Mouse (Mus musculus): ENCODE measurements around the gene Ptov1. TPM values are rescaled to one million over a fixed set of nuclear protein-coding genes. Genes with fewer than 3 reads are reported as not detected.
A peak's percentile ranks its signal among the peaks of the same experiment; 100 is the strongest.

Ptov1 gene
- total RNA-seq, 2 experiments from 2014 or later: 32.1 to 67.0 TPM

GRCm38 (mm10) chr7:44860576-44861428, 8.8 kb downstream of the Ptov1 start:
- ATAC-seq (replicated peaks; ENCODE audit: poor library complexity, severe bottlenecking): peak; percentile 23; the same call in 1 of the 2 replicates

GRCm38 (mm10) chr7:44859896-44860295, 9.7 kb downstream of the Ptov1 start:
- no peak for ATAC-seq (replicated peaks; ENCODE audit: poor library complexity, severe bottlenecking)

GRCm38 (mm10) chr7:44857905-44858304, 11.7 kb downstream of the Ptov1 start:
- ATAC-seq (replicated peaks; ENCODE audit: poor library complexity, severe bottlenecking): peak; percentile 52

DNA sequence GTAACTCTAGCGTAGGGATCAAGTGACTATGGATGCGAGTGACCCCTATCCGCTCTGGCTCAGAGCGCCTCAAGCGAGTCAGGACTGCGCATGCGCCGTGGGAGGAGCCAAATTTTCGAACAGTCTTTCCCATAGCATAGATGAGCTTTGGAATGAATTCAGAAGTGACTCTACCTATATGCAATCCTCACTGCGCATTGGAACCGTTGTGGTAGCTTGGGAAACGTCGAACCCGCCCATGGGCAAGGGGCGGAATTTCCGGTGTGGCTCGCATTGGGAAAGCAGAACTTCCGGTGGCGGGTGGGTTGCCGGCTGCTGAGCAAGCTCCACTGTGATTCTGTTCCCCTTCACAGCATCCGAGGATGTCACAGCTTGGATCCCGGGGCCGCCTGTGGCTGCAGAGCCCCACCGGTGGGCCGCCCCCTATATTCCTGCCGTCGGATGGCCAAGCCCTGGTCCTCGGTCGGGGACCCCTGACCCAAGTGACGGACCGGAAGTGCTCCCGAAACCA, 12.5 kb downstream of the Ptov1 start, which contains the start of gene Pnkp:
Gene Pnkp, plus strand, starts transcription at position 98 of the 511 bp plus-strand sequence.
- peak; percentile 62 for ATAC-seq (replicated peaks; ENCODE audit: poor library complexity, severe bottlenecking)

DNA sequence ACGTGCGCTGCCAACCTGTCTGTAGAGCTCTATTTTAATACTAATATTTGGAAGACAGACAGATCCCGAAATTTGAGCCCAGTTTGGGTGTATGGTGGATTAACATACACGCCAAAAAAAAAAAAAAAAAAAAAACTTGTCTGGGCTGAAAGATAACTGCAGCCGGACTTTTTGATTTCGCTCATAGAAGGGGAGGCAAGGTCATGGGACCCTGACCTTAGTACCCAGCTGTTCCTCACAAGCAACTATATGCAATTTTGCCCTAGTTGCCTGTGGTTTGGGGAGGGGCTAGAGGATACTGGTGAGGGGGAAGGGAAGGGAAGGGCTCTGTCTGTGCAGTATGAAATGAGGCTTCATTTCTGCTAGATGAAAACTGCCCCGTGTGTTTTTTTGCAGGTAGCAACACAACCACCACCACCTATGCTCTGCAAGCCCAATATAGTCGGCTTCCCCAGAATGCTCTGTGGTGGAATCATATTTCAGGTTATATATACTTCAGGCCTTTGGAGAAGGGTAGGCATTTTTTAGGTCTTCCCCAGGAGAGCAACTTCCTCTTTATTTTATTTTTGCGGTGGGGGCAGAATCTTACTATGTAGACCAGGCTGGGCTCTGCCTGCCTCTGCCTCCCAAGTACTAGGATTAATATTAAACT, 13.2 kb downstream of the Ptov1 start:
- peak; percentile 13; the same call in 1 of the 2 replicates for ATAC-seq (replicated peaks; ENCODE audit: poor library complexity, severe bottlenecking)

DNA sequence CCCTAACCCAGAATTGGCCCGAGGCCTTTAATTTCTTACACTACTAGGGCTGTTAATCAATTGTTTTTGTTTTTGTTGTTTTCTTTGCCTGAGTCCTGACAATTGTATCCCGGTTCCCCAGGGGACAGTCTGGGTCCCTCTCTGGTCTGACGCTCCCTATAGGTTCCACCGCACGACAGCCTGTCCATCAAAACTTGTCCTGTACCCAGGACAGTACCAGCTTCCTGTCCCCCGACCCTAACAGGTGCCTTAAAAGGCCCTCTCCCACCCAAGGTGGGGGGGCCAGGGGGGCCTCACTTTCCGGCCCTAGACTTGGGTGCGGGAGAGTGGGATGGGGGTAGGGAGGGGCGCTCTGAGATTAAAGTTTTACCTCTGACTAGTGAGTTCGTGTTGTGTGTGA, 14.6 kb downstream of the Ptov1 start:
- no peak for ATAC-seq (replicated peaks; ENCODE audit: poor library complexity, severe bottlenecking)

GRCm38 (mm10) chr7:44854356-44855031, 15.1 kb downstream of the Ptov1 start:
- peak; percentile 20 for ATAC-seq (replicated peaks; ENCODE audit: poor library complexity, severe bottlenecking)

GRCm38 (mm10) chr7:44853596-44854355, 15.8 kb downstream of the Ptov1 start:
- no peak for ATAC-seq (replicated peaks; ENCODE audit: poor library complexity, severe bottlenecking)

GRCm38 (mm10) chr7:44853065-44853464, 16.5 kb downstream of the Ptov1 start:
- no peak for ATAC-seq (replicated peaks; ENCODE audit: poor library complexity, severe bottlenecking)

DNA sequence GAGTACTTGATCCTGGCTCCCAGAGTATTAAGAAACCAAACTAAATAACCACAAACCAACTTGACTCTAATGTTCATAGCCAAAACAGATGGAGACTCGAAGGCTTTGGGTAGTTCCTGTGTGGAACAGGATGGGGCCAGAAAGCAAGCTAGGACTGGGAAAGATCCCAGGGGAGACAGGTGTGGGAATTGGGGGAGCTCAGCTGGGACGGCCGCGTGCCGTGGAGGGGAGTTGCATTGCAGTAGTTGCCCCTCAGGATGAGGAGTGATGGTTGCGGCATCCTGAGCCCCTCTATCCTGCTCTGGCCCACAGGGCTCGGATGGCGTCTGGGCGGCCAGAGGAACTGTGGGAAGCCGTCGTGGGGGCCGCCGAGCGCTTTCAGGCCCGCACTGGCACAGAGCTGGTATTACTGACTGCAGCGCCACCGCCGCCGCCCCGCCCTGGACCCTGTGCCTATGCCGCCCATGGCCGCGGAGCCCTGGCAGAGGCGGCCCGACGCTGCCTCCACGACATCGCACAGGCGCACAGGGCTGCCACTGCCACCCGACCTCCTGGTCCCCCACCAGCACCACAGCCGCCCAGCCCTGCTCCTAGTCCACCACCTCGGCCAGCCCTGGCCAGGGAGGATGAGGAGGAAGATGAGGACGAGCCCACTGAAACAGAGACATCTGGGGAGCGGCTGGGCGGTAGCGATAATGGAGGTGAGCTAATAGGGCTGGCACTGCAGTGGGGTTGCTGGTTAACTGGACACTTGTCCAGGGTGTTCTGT, 17.1 kb downstream of the Ptov1 start:
- no peak for ATAC-seq (replicated peaks; ENCODE audit: poor library complexity, severe bottlenecking)

- no peak for ATAC-seq (replicated peaks; ENCODE audit: poor library complexity, severe bottlenecking)
Measured at GRCm38 (mm10) chr7:44851625-44852234, 17.9 kb downstream of the Ptov1 start.

DNA sequence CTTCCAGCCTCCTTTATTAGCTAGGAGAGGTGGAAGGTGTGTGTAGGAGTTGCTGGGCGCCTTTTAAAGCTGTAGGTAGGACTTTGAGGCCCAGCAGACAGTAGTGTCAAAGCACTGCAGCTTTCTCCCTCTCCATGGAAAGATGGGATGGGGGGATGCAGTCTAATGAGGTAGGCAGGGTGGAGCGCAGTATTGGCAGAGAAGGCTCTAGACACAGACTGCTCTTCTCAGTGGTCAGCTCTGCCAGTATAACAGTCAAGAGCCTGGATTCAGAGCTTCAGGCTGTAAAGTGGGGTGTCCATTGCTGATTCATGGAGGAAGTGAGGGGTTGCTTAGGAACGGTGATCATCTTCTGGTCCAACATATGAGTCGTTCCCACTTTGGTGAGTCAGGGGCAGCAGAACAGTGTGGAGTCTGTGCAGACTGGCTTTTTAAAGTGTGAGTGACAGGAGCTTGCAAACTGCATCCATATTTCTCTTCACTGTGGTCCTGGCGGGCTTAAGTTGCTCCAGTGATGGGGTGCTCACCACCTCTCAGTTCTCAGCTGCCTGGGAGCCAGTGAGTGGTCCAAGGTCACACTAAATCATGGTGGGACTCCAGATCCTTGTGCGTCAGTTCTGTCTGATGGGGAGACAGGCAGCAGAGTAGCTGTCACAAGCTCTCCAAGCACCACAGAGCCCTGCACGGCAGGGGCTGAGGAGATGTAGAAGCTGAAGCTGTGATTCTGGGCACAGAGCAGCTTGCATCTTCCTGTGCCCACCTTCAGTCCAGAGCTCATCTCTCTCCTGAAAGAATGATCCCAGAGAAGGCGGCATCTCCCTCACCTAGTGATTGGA, 18.6 kb downstream of the Ptov1 start:
- no peak for ATAC-seq (replicated peaks; ENCODE audit: poor library complexity, severe bottlenecking)

- peak; percentile 2; the same call in 1 of the 2 replicates for ATAC-seq (replicated peaks; ENCODE audit: poor library complexity, severe bottlenecking)
Measured at GRCm38 (mm10) chr7:44850146-44850545, 19.4 kb downstream of the Ptov1 start.

DNA sequence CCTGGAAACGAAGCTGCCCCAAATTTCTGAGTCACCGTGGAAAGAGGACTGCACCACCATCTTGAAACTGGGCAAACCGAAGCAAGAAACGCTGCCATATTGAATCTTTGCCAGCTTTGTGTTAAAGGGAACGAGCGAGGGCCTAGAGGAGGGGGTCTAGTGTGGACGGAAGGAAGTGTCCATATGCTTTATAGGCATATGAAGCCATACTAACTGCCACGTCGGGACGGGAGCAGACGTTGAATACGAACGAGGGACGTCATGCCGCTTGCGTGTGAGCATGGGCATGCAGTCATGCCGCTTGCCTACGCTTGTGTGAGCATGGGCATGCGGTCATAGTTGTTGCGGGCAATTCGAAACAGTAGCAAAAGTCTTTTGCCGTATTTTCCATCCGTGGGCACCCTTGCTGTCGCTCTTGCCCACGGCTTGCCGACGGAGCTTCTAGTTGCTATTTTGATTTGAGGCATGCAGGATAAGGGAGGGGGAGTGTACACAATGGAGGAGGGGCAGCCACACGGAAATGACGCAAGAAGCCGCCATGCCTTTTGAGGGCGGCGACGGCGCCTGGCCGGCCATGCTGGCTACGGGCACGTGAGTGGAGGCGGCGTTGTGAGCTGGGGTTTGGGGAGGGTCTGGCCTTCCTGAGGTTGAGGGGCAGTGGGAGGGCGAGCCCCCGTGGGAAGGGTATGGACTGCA, 20.0 kb downstream of the Ptov1 start:
- peak; percentile 51 for ATAC-seq (replicated peaks; ENCODE audit: poor library complexity, severe bottlenecking)

DNA sequence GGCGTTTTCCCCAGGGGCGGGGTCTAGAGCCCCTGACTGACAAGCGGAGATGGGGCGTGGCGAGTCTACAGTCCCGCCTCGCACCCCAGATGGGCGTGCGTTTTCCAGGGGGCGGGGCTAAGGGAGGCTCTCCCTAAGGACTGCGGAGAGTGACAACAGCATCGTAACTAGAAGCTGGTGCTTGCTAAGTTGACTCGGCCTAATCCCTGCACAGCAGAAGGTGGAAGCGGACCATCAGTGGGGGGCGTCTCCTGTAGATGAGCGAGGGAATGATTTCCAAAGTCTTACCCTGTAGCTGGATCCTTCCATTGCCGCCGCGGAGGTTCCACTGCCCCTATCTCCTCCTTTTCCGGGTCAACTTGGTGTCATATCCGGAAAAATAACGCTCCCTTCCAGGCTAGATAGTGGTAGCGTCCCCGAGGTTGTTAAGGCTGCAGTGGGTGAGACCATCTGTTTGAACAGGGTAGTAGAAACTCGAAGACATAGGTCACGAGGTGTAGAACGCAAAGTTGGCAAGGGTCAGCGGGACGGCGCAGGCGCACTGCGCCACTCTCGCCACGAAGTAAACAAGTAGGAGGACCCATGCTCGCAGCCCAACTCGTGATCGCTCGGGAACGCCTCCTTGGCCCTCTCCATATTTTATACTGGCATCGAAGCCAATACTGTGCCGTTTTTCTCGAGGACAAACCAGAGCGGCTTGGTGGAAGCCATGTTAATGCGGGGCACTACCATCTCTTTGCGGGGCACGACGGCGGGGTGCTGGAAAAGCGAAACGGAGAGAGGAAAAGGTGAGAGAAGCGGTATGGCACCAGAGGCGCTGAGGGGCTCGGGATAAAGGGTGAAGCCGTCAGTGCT, 20.8 kb downstream of the Ptov1 start, which contains the start of the genes Akt1s1 and Tbc1d17:
Gene Akt1s1, plus strand, starts transcription at position 431 of the 855 bp plus-strand sequence.
Gene Tbc1d17, minus strand, starts transcription at position 519 of the 855 bp plus-strand sequence.
- peak; percentile 61 for ATAC-seq (replicated peaks; ENCODE audit: poor library complexity, severe bottlenecking)

GRCm38 (mm10) chr7:44847772-44848171, 21.8 kb downstream of the Ptov1 start:
- ATAC-seq (replicated peaks; ENCODE audit: poor library complexity, severe bottlenecking): no peak

Measured in granulocyte monocyte progenitor cell, adult 5-6 weeks (primary cell).